Mouse (Mus musculus) hindbrain, embryonic 12.5 days (tissue): ENCODE data around the gene Shroom2. TPM values are rescaled to one million over a fixed set of nuclear protein-coding genes. Genes with fewer than 3 reads are reported as not detected.

Experiments used
- ATAC-seq: fragments of 200-750 bp; cut with Nextera tagmentation; 2 replicates; pipeline ENCODE4 v1.8.0; 2017; ENCODE audit warnings: moderate TSS enrichment; ENCODE audit not compliant: low FRiP score
- H3K27ac ChIP-seq: fragments of 300-500 bp; sonication (generic); 2 replicates; pipeline ENCODE4 v1.5.1; 2016; ENCODE audit warnings: mild to moderate bottlenecking
- H3K27me3 ChIP-seq: fragments of 300-500 bp; sonication (generic); 2 replicates; pipeline ENCODE4 v1.6.1; 2016; ENCODE audit warnings: mild to moderate bottlenecking
- H3K36me3 ChIP-seq: fragments of 300-500 bp; sonication (generic); 2 replicates; pipeline ENCODE4 v1.6.1; 2016; ENCODE audit warnings: mild to moderate bottlenecking
- H3K4me1 ChIP-seq: fragments of 300-500 bp; sonication (generic); 2 replicates; pipeline ENCODE4 v1.6.1; 2016
- H3K4me2 ChIP-seq: fragments of 300-500 bp; sonication (generic); replicated peaks from 2 replicates; pipeline ENCODE4 v1.6.1; 2016; ENCODE audit warnings: mild to moderate bottlenecking
- H3K4me3 ChIP-seq: fragments of 300-500 bp; sonication (generic); 2 replicates; pipeline ENCODE4 v1.5.1; 2016; ENCODE audit warnings: mild to moderate bottlenecking
- H3K9ac ChIP-seq: fragments of 300-500 bp; sonication (generic); 2 replicates; pipeline ENCODE4 v1.6.1; 2016; ENCODE audit warnings: mild to moderate bottlenecking, moderate library complexity
- H3K9me3 ChIP-seq: fragments of 300-500 bp; sonication (generic); replicated peaks from 2 replicates; pipeline ENCODE4 v1.6.1; 2016; ENCODE audit warnings: mild to moderate bottlenecking
- WGBS: fragments of 180-500 bp; shearing (Covaris S2); methylation state at CpG from one replicate; pipeline ENCODE4 v1.1.7; 2016; 5-methylcytosine and 5-hydroxymethylcytosine counted together
- polyA plus RNA-seq: library from polyadenylated mRNA; unstranded; fragments of >200 nt; fragmentation: Nextera tagmentation; extraction: Ambion mirVana; gene quantifications from 2 replicates; pipeline ENCODE4 v1.2.1, GENCODE M21; 2016

The Shroom2 gene
- 25.5 and 28.6 TPM in 2 replicates for polyA plus RNA-seq

DNA sequence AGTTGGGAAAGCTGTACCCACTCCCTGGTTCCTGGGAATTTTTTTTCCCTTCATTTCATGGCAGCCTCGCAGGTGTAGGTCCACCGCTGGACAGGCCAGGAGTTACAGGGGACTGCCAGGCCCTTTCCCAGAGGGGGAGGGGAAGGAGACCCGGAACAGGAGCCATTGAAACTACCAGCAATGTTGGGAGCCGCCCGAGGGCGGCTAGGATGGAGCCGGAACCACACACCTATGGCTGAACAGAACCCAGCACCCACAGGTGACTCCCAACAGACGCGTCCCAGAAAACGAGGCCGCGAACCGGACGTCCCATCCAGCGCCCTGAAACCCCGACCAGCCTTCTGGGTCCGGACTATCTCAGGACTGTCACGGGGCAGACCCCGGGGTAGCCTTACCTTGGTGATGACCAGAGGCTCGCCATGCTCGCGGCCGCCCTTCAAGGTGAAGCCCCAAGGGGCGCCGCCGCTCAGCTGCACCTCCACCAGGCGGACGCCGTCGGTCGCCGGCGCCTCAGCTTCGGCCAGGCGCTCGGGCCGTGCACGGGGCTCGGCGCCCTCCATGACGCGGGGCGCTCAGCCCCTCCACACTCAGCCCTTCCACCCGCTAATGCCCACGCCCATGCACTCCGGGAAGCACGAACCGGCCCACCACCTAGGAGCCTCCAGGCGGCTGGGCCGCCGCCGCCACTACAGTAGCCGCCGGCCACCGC lies at the start of gene Shroom2:
TSS of gene Shroom2 (minus strand) at position 575 of the 709 bp plus-strand sequence.
- 19% methylated on average over 51 of the region's 55 CpGs for WGBS
- Histone ChIP-seq H3K4me3 (peak within 1 kb of the TSS; percentile 57), H3K4me1 (no peaks in the 10 kb centered on the region), H3K36me3 (no peaks in the 10 kb centered on the region), H3K27me3 (peaks cover 43% of the 10 kb centered on the region), H3K9me3 (no peaks in the 10 kb centered on the region), H3K9ac (peak within 1 kb of the TSS; percentile 53), H3K4me2 (peak within 1 kb of the TSS; percentile 66), H3K27ac (no peak within 1 kb of the TSS)
- peak; percentile 89 for ATAC-seq

DNA sequence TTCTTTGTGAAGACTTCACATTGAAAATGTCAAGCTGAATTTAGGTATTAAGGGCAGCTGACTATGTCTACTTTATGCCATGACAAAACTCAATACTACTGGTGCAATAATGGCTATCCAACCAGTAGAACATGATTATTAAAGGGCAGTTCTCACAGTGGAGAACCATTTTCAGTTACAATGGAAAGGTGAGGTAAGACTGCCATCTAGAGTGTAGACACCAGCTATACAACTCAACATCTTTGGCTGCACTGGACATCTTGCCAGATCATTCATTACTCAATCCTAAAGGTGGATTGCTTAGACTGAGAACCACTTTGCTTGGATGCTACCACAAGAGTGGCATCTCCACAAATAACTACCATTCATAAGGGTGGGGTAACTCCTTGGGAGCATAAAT lies 49.7 kb upstream of the Shroom2 start:
- H3K36me3 ChIP-seq: no peaks in the 10 kb centered on the region
- no peaks in the 10 kb centered on the region for H3K9me3 ChIP-seq
- H3K27me3 ChIP-seq: peaks cover 3% of the 10 kb centered on the region; the same call in 1 of the 2 replicates
- no peak overlapping the region for H3K9ac ChIP-seq
- H3K27ac ChIP-seq: no peak overlapping the region
- no peak for ATAC-seq
- H3K4me1 ChIP-seq: no peaks in the 10 kb centered on the region
- H3K4me2 ChIP-seq: no peak overlapping the region
- H3K4me3 ChIP-seq: no peak overlapping the region

DNA sequence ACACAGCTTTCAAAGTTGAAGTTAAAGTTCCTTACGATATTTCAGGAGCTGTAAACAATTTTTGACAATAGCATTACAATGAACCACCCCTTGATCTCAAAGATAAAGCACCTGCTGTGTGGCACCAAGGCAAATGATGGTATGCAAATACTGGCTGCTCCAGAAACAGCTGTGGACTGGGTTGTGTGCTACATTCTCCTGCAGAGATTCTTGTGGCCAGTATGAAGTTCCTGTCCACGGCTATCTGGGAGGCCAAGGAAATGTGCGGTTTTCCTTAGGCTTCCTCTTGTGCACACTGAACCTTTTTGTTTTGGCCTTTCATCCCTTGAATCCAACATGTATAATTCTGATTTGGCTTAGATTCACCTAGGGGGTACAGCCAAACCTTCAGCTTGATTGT lies 44.1 kb upstream of the Shroom2 start:
- Histone ChIP-seq H3K4me1 (no peaks in the 10 kb centered on the region), H3K9ac (no peak overlapping the region), H3K4me3 (no peak overlapping the region), H3K4me2 (no peak overlapping the region), H3K27me3 (no peaks in the 10 kb centered on the region; the same call in 1 of the 2 replicates), H3K9me3 (no peaks in the 10 kb centered on the region), H3K36me3 (no peaks in the 10 kb centered on the region), H3K27ac (no peak overlapping the region)
- 67% methylated on average over 3 of the region's 3 CpGs for WGBS
- ATAC-seq: no peak

DNA sequence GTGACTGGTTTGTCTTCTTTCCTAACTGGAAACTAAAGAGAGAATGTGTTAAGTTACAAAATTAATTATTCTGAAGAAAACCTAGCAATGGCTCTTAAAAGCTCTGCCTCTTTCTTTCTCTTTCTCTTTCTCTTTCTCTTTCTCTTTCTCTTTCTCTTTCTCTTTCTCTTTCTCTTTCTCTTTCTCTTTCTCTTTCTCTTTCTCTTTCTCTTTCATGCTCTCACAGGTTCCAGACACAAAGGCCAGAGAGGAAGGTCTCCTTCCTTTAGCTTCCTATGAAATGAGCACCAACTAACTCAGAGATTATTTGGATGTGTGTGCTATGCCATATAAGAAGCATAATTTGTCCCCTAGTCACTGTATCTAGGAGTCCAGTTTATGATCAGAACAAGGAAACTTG lies 36.1 kb upstream of the Shroom2 start:
- ATAC-seq: no peak
- no peak overlapping the region for H3K4me3 ChIP-seq
- H3K9ac ChIP-seq: no peak overlapping the region
- peaks cover 2% of the 10 kb centered on the region; the same call in 1 of the 2 replicates for H3K27me3 ChIP-seq
- no peaks in the 10 kb centered on the region for H3K9me3 ChIP-seq
- H3K27ac ChIP-seq: no peak overlapping the region
- H3K4me2 ChIP-seq: no peak overlapping the region
- H3K4me1 ChIP-seq: no peaks in the 10 kb centered on the region
- no peaks in the 10 kb centered on the region for H3K36me3 ChIP-seq

DNA sequence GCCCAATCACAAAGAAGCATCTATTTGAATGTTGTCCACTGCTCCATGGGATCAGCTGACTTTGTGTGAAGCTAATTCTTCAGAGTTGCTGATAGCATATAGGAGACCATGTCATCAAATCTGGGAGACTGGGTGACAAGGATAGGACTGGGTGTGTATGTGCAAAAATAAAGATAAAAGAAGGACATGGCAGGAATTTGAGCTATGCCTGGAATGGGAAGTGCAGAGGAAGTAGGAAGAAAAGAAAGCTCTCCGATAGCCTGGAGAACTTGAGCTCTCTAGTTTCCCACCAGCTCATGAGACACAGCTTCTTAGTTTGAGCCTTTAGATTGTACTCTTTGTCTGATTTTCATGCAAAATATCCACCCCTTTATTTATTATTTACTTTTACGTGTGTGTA lies 19.3 kb upstream of the Shroom2 start:
- H3K4me1 ChIP-seq: no peaks in the 10 kb centered on the region
- no peak overlapping the region for H3K9ac ChIP-seq
- ATAC-seq: no peak
- no peak overlapping the region for H3K4me2 ChIP-seq
- WGBS: 63% methylated on average over 2 of the region's 2 CpGs
- no peaks in the 10 kb centered on the region for H3K9me3 ChIP-seq
- peaks cover 15% of the 10 kb centered on the region for H3K27me3 ChIP-seq
- H3K4me3 ChIP-seq: no peak overlapping the region
- no peaks in the 10 kb centered on the region for H3K36me3 ChIP-seq
- no peak overlapping the region for H3K27ac ChIP-seq

DNA sequence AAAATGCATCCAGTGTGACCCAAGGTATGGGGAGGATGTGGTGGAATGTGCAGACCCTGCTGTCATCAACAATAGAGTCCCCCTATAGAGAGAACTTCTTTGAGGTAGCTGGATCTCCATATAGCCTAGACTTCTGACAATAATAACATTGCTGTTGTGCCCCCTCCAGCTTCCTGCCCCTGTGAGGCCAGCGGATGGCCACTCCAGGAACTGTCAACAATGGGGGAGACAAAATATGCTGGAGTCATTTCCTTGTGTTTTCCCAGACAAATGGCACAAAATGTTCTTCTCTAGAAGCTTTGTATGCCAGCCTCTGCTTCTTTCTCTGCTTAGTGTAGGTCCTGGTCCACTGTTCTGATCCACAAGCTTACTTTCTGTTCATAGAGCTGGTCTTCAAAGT lies 18.9 kb upstream of the Shroom2 start:
- peaks cover 16% of the 10 kb centered on the region for H3K27me3 ChIP-seq
- no peak for ATAC-seq
- no peak overlapping the region for H3K9ac ChIP-seq
- H3K27ac ChIP-seq: no peak overlapping the region
- WGBS: 72% methylated on average over 1 of the region's 1 CpGs
- H3K4me2 ChIP-seq: no peak overlapping the region
- H3K4me1 ChIP-seq: no peaks in the 10 kb centered on the region
- no peaks in the 10 kb centered on the region for H3K36me3 ChIP-seq
- H3K9me3 ChIP-seq: no peaks in the 10 kb centered on the region
- H3K4me3 ChIP-seq: no peak overlapping the region

DNA sequence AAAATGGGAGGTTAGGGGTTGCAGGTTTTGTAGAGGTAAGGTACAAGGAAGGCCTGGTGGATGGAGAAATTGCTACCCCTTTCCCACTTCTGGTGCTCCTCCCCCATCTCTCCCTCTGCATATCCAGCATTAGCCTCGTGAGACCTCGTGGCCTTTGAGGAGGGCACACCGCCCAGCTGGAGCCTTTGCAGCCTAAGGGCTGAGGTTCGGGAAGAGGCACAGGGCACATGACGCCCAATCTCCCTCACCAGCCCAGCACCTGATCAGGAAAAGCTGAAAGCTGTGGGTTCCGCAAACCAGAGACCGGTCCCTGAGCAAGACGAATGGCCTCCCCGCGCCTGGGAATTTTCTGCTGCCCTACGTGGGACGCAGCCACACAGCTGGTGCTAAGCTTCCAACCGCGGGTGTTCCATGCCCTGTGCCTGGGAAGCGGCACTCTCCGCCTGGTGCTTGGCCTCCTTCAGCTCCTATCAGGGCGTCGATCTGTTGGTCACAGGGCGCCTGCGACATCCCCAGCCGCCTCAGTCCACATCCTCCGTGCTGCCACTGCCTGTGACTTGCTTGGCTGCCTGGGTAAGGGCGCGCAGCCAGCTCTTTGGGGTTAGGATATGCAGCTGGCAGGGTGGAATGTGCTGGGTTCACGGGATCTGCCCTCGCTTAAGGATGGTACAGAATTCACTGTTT lies 12.6 kb upstream of the Shroom2 start, which contains the start of gene Gpr143:
TSS of gene Gpr143 (plus strand) at position 202 of the 684 bp plus-strand sequence.
- Histone ChIP-seq H3K36me3 (no peaks in the 10 kb centered on the region), H3K9me3 (no peaks in the 10 kb centered on the region), H3K4me3 (peak within 1 kb of the TSS; percentile 11), H3K4me1 (no peaks in the 10 kb centered on the region), H3K9ac (no peak within 1 kb of the TSS), H3K27me3 (peaks cover 27% of the 10 kb centered on the region), H3K27ac (no peak within 1 kb of the TSS), H3K4me2 (peak within 1 kb of the TSS; percentile 48)
- peak; percentile 69 for ATAC-seq
- 15% methylated on average over 26 of the region's 26 CpGs for WGBS

DNA sequence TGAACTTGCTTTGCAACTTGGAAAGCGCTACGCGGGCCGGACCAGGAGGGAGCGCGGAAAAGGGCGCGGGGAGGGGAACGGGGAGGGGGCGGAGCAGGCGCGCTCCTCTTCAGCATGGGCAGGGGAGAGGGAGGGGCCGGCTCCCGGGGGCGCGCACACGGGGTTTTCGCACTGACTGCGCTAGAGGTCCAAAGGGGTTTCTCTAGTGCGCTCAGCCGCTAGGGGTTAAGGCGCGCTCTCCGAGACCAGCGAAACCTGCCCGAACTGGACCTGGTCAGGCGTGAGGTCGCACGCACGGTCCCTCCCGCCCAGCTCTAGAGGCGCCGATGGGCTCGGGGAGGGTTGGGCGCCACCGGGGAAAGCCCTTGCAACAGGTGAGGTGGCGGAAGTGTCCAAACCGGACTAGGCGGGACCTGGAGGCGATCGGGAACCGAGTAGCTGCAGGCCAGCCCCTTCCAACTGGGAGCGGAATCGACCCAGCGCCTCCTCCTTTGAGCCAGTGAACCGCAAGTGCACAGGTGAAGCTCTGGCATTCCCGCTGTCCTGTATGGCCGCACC lies 414 bp upstream of the Shroom2 start:
- Histone ChIP-seq H3K9me3 (no peaks in the 10 kb centered on the region), H3K27ac (no peak overlapping the region), H3K27me3 (peaks cover 43% of the 10 kb centered on the region), H3K4me1 (no peaks in the 10 kb centered on the region), H3K4me2 (peak overlapping the region; percentile 66), H3K9ac (peak overlapping the region; percentile 53; the same call in 1 of the 2 replicates), H3K36me3 (no peaks in the 10 kb centered on the region), H3K4me3 (peak overlapping the region; percentile 57)
- peak; percentile 92 for ATAC-seq
- WGBS: 11% methylated on average over 46 of the region's 48 CpGs

DNA sequence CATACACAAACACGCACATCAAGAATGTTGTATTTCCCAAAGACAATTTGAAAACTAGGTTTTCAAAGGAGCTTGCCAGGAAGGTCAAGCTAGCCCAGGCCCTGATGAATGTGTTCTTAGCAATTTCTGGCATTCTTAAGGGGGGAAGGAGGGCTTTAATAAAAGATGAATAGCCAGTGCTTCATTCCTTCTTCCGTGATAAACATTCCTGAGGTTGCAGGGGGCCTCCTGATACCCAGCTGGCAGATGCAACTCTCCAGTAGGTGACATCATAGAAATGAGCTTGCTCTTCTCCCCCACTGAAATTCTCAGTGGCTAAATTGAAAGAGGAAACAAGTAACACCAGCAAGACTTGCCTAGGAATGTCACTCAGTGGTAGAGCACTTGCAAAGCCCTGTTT lies 5.1 kb downstream of the Shroom2 start:
- H3K27me3 ChIP-seq: peaks cover 15% of the 10 kb centered on the region
- H3K36me3 ChIP-seq: no peaks in the 10 kb centered on the region
- H3K9me3 ChIP-seq: no peaks in the 10 kb centered on the region
- H3K27ac ChIP-seq: no peak overlapping the region
- 42% methylated on average over 2 of the region's 2 CpGs for WGBS
- ATAC-seq: no peak
- H3K4me3 ChIP-seq: no peak overlapping the region
- no peaks in the 10 kb centered on the region for H3K4me1 ChIP-seq
- no peak overlapping the region for H3K9ac ChIP-seq
- no peak overlapping the region for H3K4me2 ChIP-seq

DNA sequence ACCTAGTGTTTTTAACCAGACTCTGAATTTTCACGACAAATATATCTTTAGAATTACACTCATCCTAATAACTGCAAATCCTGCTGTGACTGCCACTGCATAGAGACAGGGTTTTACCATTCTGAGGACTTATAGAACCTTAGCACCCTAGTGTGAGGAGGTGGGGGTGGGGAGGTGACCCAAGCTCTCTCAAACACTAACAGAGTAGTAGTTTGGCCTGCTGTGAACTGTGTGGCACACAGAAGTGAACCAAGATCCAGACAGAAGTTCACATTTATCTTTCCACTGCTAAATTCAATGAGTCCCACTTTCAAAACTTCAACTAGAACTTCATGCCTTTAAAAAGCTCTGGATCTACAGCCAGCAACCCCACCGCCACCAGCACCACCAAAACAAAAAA lies 6.4 kb downstream of the Shroom2 start:
- no peak for ATAC-seq
- Histone ChIP-seq H3K27me3 (peaks cover 4% of the 10 kb centered on the region), H3K27ac (no peak overlapping the region), H3K4me2 (no peak overlapping the region), H3K4me1 (no peaks in the 10 kb centered on the region), H3K9ac (no peak overlapping the region), H3K4me3 (no peak overlapping the region), H3K36me3 (no peaks in the 10 kb centered on the region), H3K9me3 (no peaks in the 10 kb centered on the region)
- 60% methylated on average over 2 of the region's 2 CpGs for WGBS

DNA sequence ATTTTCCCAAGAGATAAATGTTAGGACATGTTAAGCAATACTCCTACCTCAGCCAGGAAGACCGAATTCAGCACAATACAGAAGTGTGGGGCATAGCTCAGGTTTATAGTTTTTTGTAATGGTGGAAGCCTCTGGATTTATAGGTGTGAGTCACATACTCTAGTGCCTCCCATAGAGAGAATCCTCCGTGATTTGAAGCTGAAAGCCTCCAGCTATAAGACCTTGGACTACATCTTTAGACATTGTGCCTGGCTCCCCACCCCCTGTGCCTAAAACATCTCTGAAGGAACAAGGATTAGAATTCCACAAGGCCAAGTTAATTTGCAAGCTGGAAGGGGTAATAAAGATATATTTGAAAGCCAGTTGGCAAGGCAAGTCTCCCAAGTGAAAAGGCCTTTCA lies 6.8 kb downstream of the Shroom2 start:
- Histone ChIP-seq H3K9ac (no peak overlapping the region), H3K4me1 (no peaks in the 10 kb centered on the region), H3K9me3 (no peaks in the 10 kb centered on the region), H3K4me3 (no peak overlapping the region), H3K27ac (no peak overlapping the region), H3K4me2 (no peak overlapping the region), H3K36me3 (no peaks in the 10 kb centered on the region), H3K27me3 (peaks cover under 1% of the 10 kb centered on the region)
- no peak for ATAC-seq
- WGBS: 55% methylated on average over 2 of the region's 2 CpGs

DNA sequence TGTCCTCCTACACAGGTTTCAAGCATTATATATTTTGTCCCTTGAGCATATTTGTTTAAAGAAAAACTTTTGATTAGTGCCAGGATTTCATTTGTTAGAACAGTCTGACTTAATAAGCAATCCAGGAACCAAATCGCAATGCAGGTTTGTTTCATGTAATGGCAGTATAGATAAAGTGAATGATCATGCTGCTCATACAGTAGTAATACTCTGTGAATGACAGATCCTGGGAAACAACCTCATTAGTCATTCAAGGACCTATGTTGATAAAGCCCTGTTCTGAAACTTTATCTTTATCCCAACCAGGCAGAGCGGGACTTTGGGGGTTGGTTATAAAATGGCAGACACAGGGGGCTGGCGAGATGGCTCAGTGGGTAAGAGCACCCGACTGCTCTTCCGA lies 13.0 kb downstream of the Shroom2 start:
- H3K36me3 ChIP-seq: no peaks in the 10 kb centered on the region
- no peak overlapping the region for H3K27ac ChIP-seq
- no peaks in the 10 kb centered on the region for H3K27me3 ChIP-seq
- no peak for ATAC-seq
- no peaks in the 10 kb centered on the region for H3K4me1 ChIP-seq
- no peak overlapping the region for H3K9ac ChIP-seq
- H3K9me3 ChIP-seq: no peaks in the 10 kb centered on the region
- no peak overlapping the region for H3K4me3 ChIP-seq
- H3K4me2 ChIP-seq: no peak overlapping the region
- 93% methylated on average over 5 of the region's 5 CpGs for WGBS
